Mouse (Mus musculus): ENCODE data around the gene Cdkl1. TPM values are rescaled to one million over a fixed set of nuclear protein-coding genes. Genes with fewer than 3 reads are reported as not detected.
A peak's percentile ranks its signal among the peaks of the same experiment; 100 is the strongest.

Cdkl1 gene
- polyA plus RNA-seq (2016; fragmentation: Nextera tagmentation; extraction: Ambion mirVana) = 0.88 and 1.2 TPM in 2 replicates

- no peaks in the 10 kb centered on the region for H3K9me3 ChIP-seq
- peaks cover 36% of the 10 kb centered on the region for H3K27me3 ChIP-seq
- ATAC-seq (ENCODE audit: insufficient number of reproducible peaks, insufficient read depth, low FRiP score, low TSS enrichment, low read depth) = peak; percentile 68; the same call in 1 of the 2 replicates
- H3K27ac ChIP-seq = no peak within 1 kb of the TSS
- 2% methylated on average over 45 of the region's 45 CpGs for WGBS
- H3K36me3 ChIP-seq = no peaks in the 10 kb centered on the region
- H3K4me2 ChIP-seq = peak within 1 kb of the TSS; percentile 100
- peak within 1 kb of the TSS; percentile 59 for H3K4me3 ChIP-seq (replicated peaks)
- H3K9ac ChIP-seq (replicated peaks) = peak within 1 kb of the TSS; percentile 59
- peaks cover 12% of the 10 kb centered on the region for H3K4me1 ChIP-seq (replicated peaks)
Measured at GRCm38 (mm10) chr12:69790530-69791505, at the start of gene Cdkl1. Gene Cdkl1 (minus strand): TSS chr12:69791267.

- no peak for ATAC-seq (ENCODE audit: insufficient number of reproducible peaks, insufficient read depth, low FRiP score, low TSS enrichment, low read depth)
- Histone ChIP-seq H3K4me3 (replicated peaks) (no peak overlapping the region), H3K9me3 (no peaks in the 10 kb centered on the region), H3K4me2 (no peak overlapping the region), H3K27ac (no peak overlapping the region), H3K36me3 (peaks cover 70% of the 10 kb centered on the region), H3K9ac (replicated peaks) (no peak overlapping the region), H3K27me3 (no peaks in the 10 kb centered on the region), H3K4me1 (replicated peaks) (no peaks in the 10 kb centered on the region)
- 76% methylated on average over 11 of the region's 11 CpGs for WGBS
Measured at GRCm38 (mm10) chr12:69838376-69838775, 47.3 kb upstream of the Cdkl1 start.

- H3K9me3 ChIP-seq = no peaks in the 10 kb centered on the region
- no peak overlapping the region for H3K27ac ChIP-seq
- no peaks in the 10 kb centered on the region for H3K4me1 ChIP-seq (replicated peaks)
- no peak overlapping the region for H3K4me2 ChIP-seq
- peaks cover 74% of the 10 kb centered on the region for H3K36me3 ChIP-seq
- H3K27me3 ChIP-seq = no peaks in the 10 kb centered on the region
- H3K9ac ChIP-seq (replicated peaks) = no peak overlapping the region
- WGBS = 79% methylated on average over 12 of the region's 12 CpGs
- ATAC-seq (ENCODE audit: insufficient number of reproducible peaks, insufficient read depth, low FRiP score, low TSS enrichment, low read depth) = no peak
- H3K4me3 ChIP-seq (replicated peaks) = no peak overlapping the region
Measured at GRCm38 (mm10) chr12:69833982-69834604, 43.0 kb upstream of the Cdkl1 start.

- Histone ChIP-seq H3K36me3 (peaks cover 75% of the 10 kb centered on the region), H3K4me3 (replicated peaks) (no peak overlapping the region), H3K4me1 (replicated peaks) (no peaks in the 10 kb centered on the region), H3K27me3 (no peaks in the 10 kb centered on the region), H3K9me3 (no peaks in the 10 kb centered on the region), H3K27ac (no peak overlapping the region), H3K4me2 (no peak overlapping the region), H3K9ac (replicated peaks) (no peak overlapping the region)
- no peak for ATAC-seq (ENCODE audit: insufficient number of reproducible peaks, insufficient read depth, low FRiP score, low TSS enrichment, low read depth)
- 92% methylated on average over 9 of the region's 9 CpGs for WGBS
Measured at GRCm38 (mm10) chr12:69831239-69831910, 40.3 kb upstream of the Cdkl1 start.

- no peaks in the 10 kb centered on the region for H3K4me1 ChIP-seq (replicated peaks)
- ATAC-seq (ENCODE audit: insufficient number of reproducible peaks, insufficient read depth, low FRiP score, low TSS enrichment, low read depth) = no peak
- no peak overlapping the region for H3K9ac ChIP-seq (replicated peaks)
- 80% methylated on average over 2 of the region's 2 CpGs for WGBS
- H3K4me3 ChIP-seq (replicated peaks) = no peak overlapping the region
- H3K4me2 ChIP-seq = no peak overlapping the region
- no peaks in the 10 kb centered on the region for H3K9me3 ChIP-seq
- H3K27me3 ChIP-seq = no peaks in the 10 kb centered on the region
- peaks cover 71% of the 10 kb centered on the region for H3K36me3 ChIP-seq
- H3K27ac ChIP-seq = no peak overlapping the region
Measured at GRCm38 (mm10) chr12:69828214-69828613, 37.1 kb upstream of the Cdkl1 start.

GRCm38 (mm10) chr12:69824881-69825597, 34.0 kb upstream of the Cdkl1 start:
- peaks cover 85% of the 10 kb centered on the region for H3K36me3 ChIP-seq
- H3K9ac ChIP-seq (replicated peaks) = no peak overlapping the region
- no peaks in the 10 kb centered on the region for H3K27me3 ChIP-seq
- H3K27ac ChIP-seq = no peak overlapping the region
- peaks cover 8% of the 10 kb centered on the region for H3K9me3 ChIP-seq
- no peak for ATAC-seq (ENCODE audit: insufficient number of reproducible peaks, insufficient read depth, low FRiP score, low TSS enrichment, low read depth)
- 91% methylated on average over 9 of the region's 9 CpGs for WGBS
- no peaks in the 10 kb centered on the region for H3K4me1 ChIP-seq (replicated peaks)
- H3K4me2 ChIP-seq = no peak overlapping the region
- H3K4me3 ChIP-seq (replicated peaks) = no peak overlapping the region

- 56% methylated on average over 6 of the region's 6 CpGs for WGBS
- Histone ChIP-seq H3K27ac (0 out of 2 replicates have a peak overlapping the region, but pooled peaks have one; percentile 42), H3K4me2 (no peak overlapping the region), H3K9me3 (no peaks in the 10 kb centered on the region), H3K36me3 (peaks cover 86% of the 10 kb centered on the region), H3K9ac (replicated peaks) (no peak overlapping the region), H3K4me3 (replicated peaks) (no peak overlapping the region), H3K4me1 (replicated peaks) (0 out of 2 replicates have a peak, but pooled peaks cover 7% of the 10 kb centered on the region), H3K27me3 (no peaks in the 10 kb centered on the region)
- no peak for ATAC-seq (ENCODE audit: insufficient number of reproducible peaks, insufficient read depth, low FRiP score, low TSS enrichment, low read depth)
Measured at GRCm38 (mm10) chr12:69814272-69814671, 23.2 kb upstream of the Cdkl1 start.

- Histone ChIP-seq H3K27ac (0 out of 2 replicates have a peak overlapping the region, but pooled peaks have one; percentile 42), H3K36me3 (peaks cover 86% of the 10 kb centered on the region), H3K27me3 (no peaks in the 10 kb centered on the region), H3K4me1 (replicated peaks) (0 out of 2 replicates have a peak, but pooled peaks cover 7% of the 10 kb centered on the region), H3K4me2 (no peak overlapping the region), H3K9ac (replicated peaks) (no peak overlapping the region), H3K4me3 (replicated peaks) (no peak overlapping the region), H3K9me3 (no peaks in the 10 kb centered on the region)
- 79% methylated on average over 2 of the region's 2 CpGs for WGBS
- ATAC-seq (ENCODE audit: insufficient number of reproducible peaks, insufficient read depth, low FRiP score, low TSS enrichment, low read depth) = no peak
Measured at GRCm38 (mm10) chr12:69813596-69813995, 22.5 kb upstream of the Cdkl1 start.

GRCm38 (mm10) chr12:69812986-69813385, 21.9 kb upstream of the Cdkl1 start:
- Histone ChIP-seq H3K27me3 (no peaks in the 10 kb centered on the region), H3K27ac (no peak overlapping the region), H3K36me3 (peaks cover 86% of the 10 kb centered on the region), H3K9ac (replicated peaks) (no peak overlapping the region), H3K9me3 (no peaks in the 10 kb centered on the region), H3K4me3 (replicated peaks) (no peak overlapping the region), H3K4me1 (replicated peaks) (0 out of 2 replicates have a peak, but pooled peaks cover 7% of the 10 kb centered on the region), H3K4me2 (no peak overlapping the region)
- no peak for ATAC-seq (ENCODE audit: insufficient number of reproducible peaks, insufficient read depth, low FRiP score, low TSS enrichment, low read depth)
- 88% methylated on average over 3 of the region's 3 CpGs for WGBS

GRCm38 (mm10) chr12:69811976-69812375, 20.9 kb upstream of the Cdkl1 start:
- Histone ChIP-seq H3K27me3 (no peaks in the 10 kb centered on the region), H3K36me3 (peaks cover 85% of the 10 kb centered on the region), H3K4me1 (replicated peaks) (peaks cover 12% of the 10 kb centered on the region; the same call in 1 of the 2 replicates), H3K9me3 (no peaks in the 10 kb centered on the region), H3K27ac (no peak overlapping the region), H3K4me2 (no peak overlapping the region), H3K9ac (replicated peaks) (no peak overlapping the region), H3K4me3 (replicated peaks) (no peak overlapping the region)
- 44% methylated on average over 1 of the region's 1 CpGs for WGBS
- no peak for ATAC-seq (ENCODE audit: insufficient number of reproducible peaks, insufficient read depth, low FRiP score, low TSS enrichment, low read depth)

All from limb, embryonic 12.5 days (tissue).